Mouse (Mus musculus): ENCODE results near the gene Zg16. TPM values are rescaled to one million over a fixed set of nuclear protein-coding genes. Genes with fewer than 3 reads are reported as not detected.

Zg16 gene
- polyA plus RNA-seq, 1 experiment from 2014 or later, result 7.6 TPM

GRCm38 (mm10) chr7:127031244-127031643 is 55.9 kb downstream of the Zg16 start:
- Histone ChIP-seq H3K4me1 (replicated peaks) (peaks cover 7% of the 10 kb centered on the region), H3K9ac (no peak overlapping the region), H3K9me3 (no peaks in the 10 kb centered on the region), H3K36me3 (peaks cover 57% of the 10 kb centered on the region), H3K4me2 (replicated peaks) (no peak overlapping the region), H3K27ac (no peak overlapping the region), H3K27me3 (replicated peaks) (no peaks in the 10 kb centered on the region), H3K4me3 (replicated peaks) (no peak overlapping the region)
- ATAC-seq, result no peak
- WGBS, result 58% methylated on average over 1 of the region's 1 CpGs

- H3K4me3 ChIP-seq (replicated peaks), result no peak overlapping the region
- no peak overlapping the region for H3K27ac ChIP-seq
- no peak overlapping the region for H3K9ac ChIP-seq
- H3K36me3 ChIP-seq, result peaks cover 51% of the 10 kb centered on the region
- H3K4me1 ChIP-seq (replicated peaks), result peaks cover 7% of the 10 kb centered on the region
- no peaks in the 10 kb centered on the region for H3K9me3 ChIP-seq
- 92% methylated on average over 1 of the region's 1 CpGs for WGBS
- H3K27me3 ChIP-seq (replicated peaks), result no peaks in the 10 kb centered on the region
- no peak for ATAC-seq
- H3K4me2 ChIP-seq (replicated peaks), result no peak overlapping the region
Measured at GRCm38 (mm10) chr7:127030172-127030571, 57.0 kb downstream of the Zg16 start.

- Histone ChIP-seq H3K9ac (peak overlapping the region; percentile 54), H3K9me3 (no peaks in the 10 kb centered on the region), H3K27ac (peak overlapping the region; percentile 99), H3K4me3 (replicated peaks) (peak overlapping the region; percentile 90), H3K36me3 (peaks cover 46% of the 10 kb centered on the region), H3K27me3 (replicated peaks) (no peaks in the 10 kb centered on the region), H3K4me2 (replicated peaks) (peak overlapping the region; percentile 80), H3K4me1 (replicated peaks) (peaks cover 29% of the 10 kb centered on the region)
- ATAC-seq, result no peak
- WGBS, result 55% methylated on average over 8 of the region's 8 CpGs
Measured at GRCm38 (mm10) chr7:127027885-127028284, 59.2 kb downstream of the Zg16 start.

GRCm38 (mm10) chr7:127026984-127027726 is 60.0 kb downstream of the Zg16 start, which contains the start of gene Maz:
TSS of gene Maz (minus strand) at chr7:127027037.
- Histone ChIP-seq H3K4me1 (replicated peaks) (peaks cover 37% of the 10 kb centered on the region), H3K27ac (peak within 1 kb of the TSS; percentile 99), H3K36me3 (peaks cover 42% of the 10 kb centered on the region), H3K27me3 (replicated peaks) (no peaks in the 10 kb centered on the region), H3K9me3 (no peaks in the 10 kb centered on the region), H3K4me3 (replicated peaks) (peak within 1 kb of the TSS; percentile 90), H3K9ac (peak within 1 kb of the TSS; percentile 97), H3K4me2 (replicated peaks) (peak within 1 kb of the TSS; percentile 80)
- WGBS, result 1% methylated on average over 49 of the region's 63 CpGs
- ATAC-seq, result peak; percentile 88

- WGBS, result 0% methylated on average over 14 of the region's 48 CpGs
- no peaks in the 10 kb centered on the region for H3K27me3 ChIP-seq (replicated peaks)
- peak overlapping the region; percentile 80 for H3K4me2 ChIP-seq (replicated peaks)
- peaks cover 42% of the 10 kb centered on the region for H3K4me1 ChIP-seq (replicated peaks)
- no peak; the same call in 1 of the 2 replicates for ATAC-seq
- peak overlapping the region; percentile 97 for H3K9ac ChIP-seq
- peak overlapping the region; percentile 99 for H3K27ac ChIP-seq
- no peaks in the 10 kb centered on the region for H3K9me3 ChIP-seq
- peak overlapping the region; percentile 90 for H3K4me3 ChIP-seq (replicated peaks)
- H3K36me3 ChIP-seq, result peaks cover 40% of the 10 kb centered on the region
Measured at GRCm38 (mm10) chr7:127026616-127026983, 60.5 kb downstream of the Zg16 start.

GRCm38 (mm10) chr7:127026161-127026600 is 60.9 kb downstream of the Zg16 start:
- Histone ChIP-seq H3K9ac (peak overlapping the region; percentile 97), H3K4me1 (replicated peaks) (peaks cover 46% of the 10 kb centered on the region), H3K27ac (peak overlapping the region; percentile 99), H3K4me3 (replicated peaks) (peak overlapping the region; percentile 90), H3K36me3 (peaks cover 35% of the 10 kb centered on the region), H3K9me3 (no peaks in the 10 kb centered on the region), H3K4me2 (replicated peaks) (peak overlapping the region; percentile 78), H3K27me3 (replicated peaks) (no peaks in the 10 kb centered on the region)
- ATAC-seq, result peak; percentile 57
- 2% methylated on average over 30 of the region's 48 CpGs for WGBS

- H3K9me3 ChIP-seq, result no peaks in the 10 kb centered on the region
- ATAC-seq, result peak; percentile 3; the same call in 1 of the 2 replicates
- WGBS, result under 1% methylated on average over 63 of the region's 65 CpGs
- peak overlapping the region; percentile 97 for H3K9ac ChIP-seq
- peaks cover 30% of the 10 kb centered on the region for H3K36me3 ChIP-seq
- H3K27ac ChIP-seq, result peak overlapping the region; percentile 99
- peak overlapping the region; percentile 90 for H3K4me3 ChIP-seq (replicated peaks)
- H3K27me3 ChIP-seq (replicated peaks), result no peaks in the 10 kb centered on the region
- peak overlapping the region; percentile 78 for H3K4me2 ChIP-seq (replicated peaks)
- H3K4me1 ChIP-seq (replicated peaks), result peaks cover 51% of the 10 kb centered on the region
Measured at GRCm38 (mm10) chr7:127025556-127026160, 61.5 kb downstream of the Zg16 start.

- peak overlapping the region; percentile 99 for H3K27ac ChIP-seq
- peaks cover 58% of the 10 kb centered on the region for H3K4me1 ChIP-seq (replicated peaks)
- no peaks in the 10 kb centered on the region for H3K9me3 ChIP-seq
- peak overlapping the region; percentile 78 for H3K4me2 ChIP-seq (replicated peaks)
- peak overlapping the region; percentile 90 for H3K4me3 ChIP-seq (replicated peaks)
- H3K27me3 ChIP-seq (replicated peaks), result no peaks in the 10 kb centered on the region
- under 1% methylated on average over 30 of the region's 30 CpGs for WGBS
- peak; percentile 39 for ATAC-seq
- H3K36me3 ChIP-seq, result peaks cover 24% of the 10 kb centered on the region
- peak overlapping the region; percentile 97 for H3K9ac ChIP-seq
Measured at GRCm38 (mm10) chr7:127024755-127025555, 62.2 kb downstream of the Zg16 start.

- H3K4me3 ChIP-seq (replicated peaks), result peak overlapping the region; percentile 90
- no peak for ATAC-seq
- H3K4me2 ChIP-seq (replicated peaks), result peak overlapping the region; percentile 78
- no peaks in the 10 kb centered on the region for H3K27me3 ChIP-seq (replicated peaks)
- peak overlapping the region; percentile 97 for H3K9ac ChIP-seq
- WGBS, result 16% methylated on average over 19 of the region's 19 CpGs
- no peaks in the 10 kb centered on the region for H3K9me3 ChIP-seq
- H3K4me1 ChIP-seq (replicated peaks), result peaks cover 67% of the 10 kb centered on the region
- peak overlapping the region; percentile 99; the same call in 1 of the 2 replicates for H3K27ac ChIP-seq
- peaks cover 23% of the 10 kb centered on the region for H3K36me3 ChIP-seq
Measured at GRCm38 (mm10) chr7:127023896-127024690, 63.0 kb downstream of the Zg16 start.

GRCm38 (mm10) chr7:127023272-127023691 is 63.8 kb downstream of the Zg16 start:
- Histone ChIP-seq H3K27ac (0 out of 2 replicates have a peak overlapping the region, but pooled peaks have one; percentile 40), H3K9ac (peak overlapping the region; percentile 97)

GRCm38 (mm10) chr7:127022528-127023271 is 64.4 kb downstream of the Zg16 start:
- Histone ChIP-seq H3K27ac (0 out of 2 replicates have a peak overlapping the region, but pooled peaks have one; percentile 40), H3K9me3 (no peaks in the 10 kb centered on the region), H3K36me3 (peaks cover 18% of the 10 kb centered on the region), H3K4me3 (replicated peaks) (0 out of 2 replicates have a peak overlapping the region, but pooled peaks have one; percentile 90), H3K4me1 (replicated peaks) (peaks cover 76% of the 10 kb centered on the region), H3K9ac (peak overlapping the region; percentile 97), H3K4me2 (replicated peaks) (peak overlapping the region; percentile 78), H3K27me3 (replicated peaks) (no peaks in the 10 kb centered on the region)
- ATAC-seq, result no peak
- WGBS, result 71% methylated on average over 7 of the region's 7 CpGs

More at GRCm38 (mm10) chr7:127023272-127023691, 63.8 kb downstream of the Zg16 start:
- H3K4me3 ChIP-seq (replicated peaks), result peak overlapping the region; percentile 90; the same call in 1 of the 2 replicates
- H3K4me1 ChIP-seq (replicated peaks), result peaks cover 75% of the 10 kb centered on the region
- no peak for ATAC-seq
- peak overlapping the region; percentile 78 for H3K4me2 ChIP-seq (replicated peaks)
- peaks cover 18% of the 10 kb centered on the region for H3K36me3 ChIP-seq
- H3K9me3 ChIP-seq, result no peaks in the 10 kb centered on the region
- no peaks in the 10 kb centered on the region for H3K27me3 ChIP-seq (replicated peaks)
- 78% methylated on average over 13 of the region's 13 CpGs for WGBS
